Mouse (Mus musculus) yolk sac, embryonic 10.5 days (tissue): ENCODE data around the gene Shld1.

Experiments
- DNase-seq: peaks from one replicate; pipeline ENCODE4 v3.0.0-alpha.2; 2017; ENCODE audit warnings: low spot score

Gene Shld1

DNA sequence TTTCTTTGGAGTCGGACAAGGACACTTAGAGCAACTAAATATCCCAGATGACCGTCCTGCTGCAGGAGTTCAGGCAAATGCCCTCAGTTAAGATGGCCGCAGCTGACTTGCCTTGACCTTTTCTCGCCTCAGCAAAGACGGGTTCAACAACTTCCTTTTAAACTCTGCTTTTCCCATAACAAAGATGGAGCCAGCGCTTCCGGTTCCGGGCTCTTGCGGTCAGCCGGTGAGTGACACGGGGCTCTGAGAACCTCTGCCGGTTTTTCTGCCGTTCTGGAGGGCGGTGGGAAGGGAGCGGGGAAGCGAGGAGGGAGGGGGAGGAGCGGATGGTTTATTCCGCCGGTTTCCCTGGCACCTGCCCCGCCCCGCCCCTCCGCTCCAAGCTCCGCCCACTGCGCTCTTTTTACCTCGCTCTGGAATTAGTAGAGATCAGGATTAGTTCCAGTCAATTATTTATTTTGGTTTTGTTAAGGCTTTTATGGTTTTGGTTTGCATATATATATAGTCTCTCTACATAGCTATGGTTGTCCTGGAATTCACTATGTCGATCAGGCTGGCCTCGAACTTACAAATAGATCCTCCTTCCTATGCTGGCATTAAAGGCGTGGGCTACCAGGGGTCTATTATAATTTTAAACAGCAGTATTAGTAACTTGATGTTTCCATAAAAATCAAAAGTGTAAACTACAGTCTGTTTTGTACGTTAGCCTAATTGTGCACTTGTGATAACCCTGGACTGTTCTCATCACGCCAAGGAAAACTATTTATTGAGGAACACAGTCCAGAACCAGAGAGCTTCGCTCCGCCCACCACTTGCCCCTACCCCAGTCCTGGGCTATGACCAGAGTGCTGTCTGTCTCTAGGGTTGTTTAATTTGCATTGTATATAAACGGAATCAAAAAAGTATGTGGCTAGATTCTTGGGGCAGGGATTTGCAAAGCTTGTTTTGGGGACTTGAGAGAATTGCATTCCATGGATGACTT is at the start of gene Shld1:
Gene Shld1, plus strand, starts transcription at position 176 of the 982 bp plus-strand sequence.
- peak; percentile 91 for DNase-seq

DNA sequence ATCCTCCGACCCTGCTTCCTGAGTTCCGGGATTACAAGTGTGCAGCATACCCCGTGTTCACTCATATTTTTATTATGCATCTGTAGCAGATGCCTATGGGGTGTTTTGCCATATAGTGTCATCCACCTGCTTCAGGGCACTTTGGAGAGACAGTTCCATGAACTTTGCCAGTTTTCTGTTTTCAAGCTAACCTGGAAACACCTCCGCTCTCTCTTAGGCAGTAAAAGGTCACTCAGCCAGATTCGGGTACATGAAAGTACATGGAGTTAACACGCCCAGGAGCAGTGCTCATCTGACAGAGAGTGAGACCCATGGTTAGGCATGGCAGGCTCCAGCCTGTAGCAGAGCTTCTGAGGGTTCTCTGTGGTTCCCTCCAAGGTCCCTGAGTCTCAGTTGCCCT is 48.4 kb upstream of the Shld1 start:
- DNase-seq: no peak

DNA sequence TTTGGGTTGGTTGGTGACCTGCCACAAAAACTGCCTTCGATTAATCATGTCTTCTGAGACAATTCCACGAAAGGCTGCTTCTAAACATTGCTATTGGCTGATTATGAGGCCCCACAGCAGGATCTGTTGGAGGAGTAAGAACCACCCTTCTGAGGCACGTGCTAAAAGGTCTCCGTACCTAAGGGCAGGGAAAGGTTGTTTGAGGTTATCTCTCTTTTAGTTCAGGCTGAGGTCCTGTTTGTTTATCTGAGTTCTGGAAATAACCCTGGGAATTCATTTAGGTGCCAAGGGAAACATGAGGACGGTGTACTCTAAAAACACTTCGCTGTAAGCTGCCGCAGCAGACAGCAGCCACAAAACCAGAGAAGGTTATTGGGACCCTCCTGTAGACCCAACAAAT is 47.4 kb upstream of the Shld1 start:
- no peak for DNase-seq

DNA sequence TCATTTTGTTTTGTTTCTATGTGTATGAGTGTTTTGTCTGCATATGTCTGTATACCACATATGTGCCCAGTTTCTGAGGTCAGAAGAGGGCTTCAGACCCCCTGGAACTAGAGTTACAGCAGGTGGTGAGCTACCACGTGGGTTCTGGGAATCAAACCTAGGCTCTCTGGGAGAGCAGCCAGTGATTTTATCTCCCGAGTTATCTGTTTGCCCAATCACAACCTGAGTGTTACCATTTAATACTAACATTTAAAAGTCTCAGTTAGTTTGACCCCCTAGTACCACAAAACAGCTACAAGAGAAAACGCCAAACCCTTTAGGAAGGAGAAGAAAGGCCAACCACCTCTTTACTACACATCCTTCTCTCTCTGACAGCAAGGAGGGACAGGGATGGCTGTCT is 45.5 kb upstream of the Shld1 start:
- no peak for DNase-seq

DNA sequence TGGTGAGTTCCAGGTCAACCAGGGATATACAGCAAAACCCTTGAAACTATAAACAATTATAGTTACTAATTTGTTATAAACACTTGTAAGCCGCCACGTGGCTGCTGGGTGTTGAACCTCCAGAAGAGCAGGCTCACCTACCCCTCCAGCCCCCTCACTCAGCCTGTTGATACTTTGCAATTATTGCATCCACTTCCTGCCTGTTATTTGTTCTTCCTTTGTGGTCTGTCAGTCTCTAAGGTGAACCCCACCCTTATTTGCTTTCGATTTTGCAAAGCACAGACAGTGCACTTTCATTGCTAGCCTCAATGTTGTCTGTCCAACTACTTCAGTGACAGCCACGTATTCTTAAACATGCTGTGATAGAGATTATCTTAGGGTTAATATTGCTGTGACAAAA is 43.6 kb upstream of the Shld1 start:
- no peak for DNase-seq

DNA sequence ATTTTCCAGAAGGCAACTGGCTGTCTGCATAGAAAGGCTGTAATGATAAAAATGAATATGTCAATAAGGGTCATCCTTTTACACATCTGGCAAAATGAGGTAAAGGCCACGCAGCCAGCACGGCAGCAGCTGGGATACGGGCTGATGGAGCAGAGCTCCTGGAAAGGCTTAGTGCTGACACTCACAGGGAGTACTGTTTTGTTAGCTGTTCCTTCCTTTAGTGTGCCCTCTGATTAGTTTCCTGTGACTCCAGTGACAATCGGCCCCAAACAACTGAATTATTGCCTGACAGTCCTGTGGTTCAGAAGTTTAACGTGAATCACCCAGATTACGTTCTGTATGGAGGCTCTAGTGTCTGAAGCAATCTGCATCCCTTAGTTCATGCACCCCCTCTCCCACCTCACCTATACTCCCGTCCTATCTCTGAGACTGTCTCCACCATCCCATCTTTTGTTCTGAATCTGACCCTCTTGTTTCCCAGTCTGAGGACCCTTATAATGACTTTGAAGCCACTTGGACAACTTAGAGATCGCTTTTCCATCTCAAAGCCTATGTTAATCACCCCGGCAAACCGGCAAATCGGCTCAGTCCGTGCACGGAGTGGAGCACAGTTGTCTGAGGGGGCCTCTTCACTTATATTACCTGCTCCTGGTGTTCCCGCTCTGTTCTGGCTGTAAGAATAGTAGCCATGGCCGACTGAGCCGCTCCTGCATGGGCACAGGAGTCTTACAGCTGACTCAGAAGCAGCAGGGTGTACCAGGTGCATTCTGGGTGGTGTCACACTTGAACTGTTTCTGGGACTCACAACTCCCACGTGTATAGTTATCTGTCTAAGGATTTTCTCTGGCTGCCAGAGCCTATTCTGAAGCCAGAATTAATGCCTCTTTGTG is 39.6 kb upstream of the Shld1 start:
- DNase-seq: no peak

DNA sequence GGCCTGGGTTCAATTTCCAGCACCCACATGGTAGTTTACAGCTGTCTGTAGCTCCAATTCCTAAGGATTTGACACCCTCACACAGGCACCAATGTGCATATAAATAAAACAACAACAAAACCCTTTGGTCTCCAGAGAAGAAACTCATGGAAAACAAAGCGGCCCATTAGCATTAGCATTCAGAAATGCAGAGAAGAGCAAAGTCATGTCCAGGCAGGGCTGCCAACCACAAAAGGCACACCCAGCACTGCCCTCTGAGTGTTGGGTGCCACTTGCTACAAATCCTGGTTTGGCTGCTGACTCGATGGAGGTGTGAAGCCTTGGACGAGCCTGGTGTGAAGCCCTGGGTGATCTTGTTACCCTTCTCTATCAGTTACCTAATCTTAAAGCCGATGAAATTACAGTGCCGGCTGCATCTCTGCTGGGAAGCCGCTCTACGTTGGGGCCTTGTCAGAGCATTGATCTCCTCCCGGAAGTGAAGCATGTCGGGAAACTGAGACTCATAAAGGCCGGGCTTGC is 37.3 kb upstream of the Shld1 start:
- no peak for DNase-seq

DNA sequence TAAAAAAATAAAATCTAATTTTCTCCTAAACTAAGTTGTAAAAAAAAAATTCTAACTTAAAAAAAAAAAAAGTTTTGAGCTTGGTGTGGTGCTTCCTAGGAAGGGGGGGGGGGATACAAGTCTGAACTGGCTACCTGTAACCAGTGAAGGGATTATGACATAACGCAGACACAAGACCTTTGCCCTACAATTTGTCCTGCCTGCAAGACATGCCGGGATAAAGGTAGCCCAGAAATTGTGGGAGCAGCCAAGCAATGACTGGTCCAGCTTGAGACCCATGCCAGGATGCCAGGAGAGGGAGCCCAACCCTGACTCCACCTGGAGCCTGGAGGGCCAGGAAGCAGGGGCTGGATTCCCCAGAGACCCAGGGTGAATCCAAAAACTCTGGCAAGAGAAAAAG is 36.2 kb upstream of the Shld1 start:
- DNase-seq: no peak

DNA sequence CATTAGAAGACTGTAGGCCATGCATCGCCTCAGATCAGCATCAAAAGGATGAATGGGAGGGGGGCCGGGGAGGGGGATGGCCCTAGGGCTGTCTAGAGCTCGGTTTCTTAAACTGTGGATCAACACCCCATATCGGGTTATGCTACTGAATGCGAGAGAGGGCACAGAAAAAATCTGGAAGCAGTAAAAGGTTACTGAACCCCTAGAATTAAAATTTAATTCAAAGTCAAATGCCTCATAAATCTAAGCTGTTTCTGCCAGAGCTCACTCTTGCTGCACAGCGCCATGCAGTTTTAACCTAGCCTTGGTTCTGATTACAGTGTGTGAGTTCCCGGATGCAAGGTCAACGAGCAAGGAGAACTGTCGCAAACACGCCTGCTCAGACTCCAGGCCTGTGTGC is 34.3 kb upstream of the Shld1 start:
- DNase-seq: no peak

DNA sequence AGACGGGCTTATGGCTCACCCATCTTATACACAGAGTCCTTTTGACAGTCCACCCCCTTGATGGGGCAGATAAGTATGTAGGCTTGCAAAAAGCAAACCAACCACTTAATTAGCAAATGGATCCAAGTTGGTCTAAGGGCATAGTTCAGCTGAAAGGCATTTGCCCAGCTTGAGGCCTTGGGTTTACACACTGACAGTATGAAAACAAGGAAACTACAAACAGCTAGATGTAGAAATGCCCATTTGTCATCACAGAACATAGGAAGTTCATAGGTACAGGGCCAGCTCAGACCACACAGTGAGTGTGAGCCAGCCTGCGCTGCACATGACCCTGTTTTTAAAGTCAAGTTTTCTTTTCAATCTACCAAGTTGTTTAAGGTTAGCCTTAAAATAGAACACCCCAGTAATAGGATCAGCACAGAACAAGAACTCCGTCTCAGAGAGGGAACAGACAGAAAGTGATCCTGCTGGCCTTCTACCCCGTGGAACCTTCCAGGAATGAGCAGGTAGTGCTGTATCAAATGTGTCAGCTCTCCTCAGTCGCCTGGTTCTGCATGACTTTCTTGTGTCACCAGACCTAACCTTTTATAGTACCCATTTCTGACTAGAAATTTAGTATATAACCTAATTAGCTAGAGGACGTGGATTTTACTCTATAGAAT is 31.8 kb upstream of the Shld1 start:
- no peak for DNase-seq

DNA sequence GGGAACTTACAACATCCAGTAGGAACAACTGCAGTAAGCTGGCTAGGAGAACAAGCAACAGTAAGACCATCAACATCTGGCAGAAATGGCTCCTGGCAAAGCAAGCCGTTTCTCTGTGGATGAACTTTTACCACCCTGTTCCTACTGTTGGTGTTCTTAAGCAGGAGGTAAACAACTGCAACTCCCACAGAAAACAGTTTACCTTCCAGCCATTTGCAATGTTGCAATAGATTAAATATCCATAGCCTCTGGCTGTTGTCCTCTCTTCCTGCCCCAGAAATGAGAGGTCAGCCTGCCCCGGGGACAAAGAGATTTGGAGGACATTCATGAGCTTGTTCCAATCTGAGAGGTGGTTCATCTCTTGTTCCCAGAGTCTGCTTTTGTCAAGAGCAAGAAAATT is 29.5 kb upstream of the Shld1 start:
- DNase-seq: no peak

DNA sequence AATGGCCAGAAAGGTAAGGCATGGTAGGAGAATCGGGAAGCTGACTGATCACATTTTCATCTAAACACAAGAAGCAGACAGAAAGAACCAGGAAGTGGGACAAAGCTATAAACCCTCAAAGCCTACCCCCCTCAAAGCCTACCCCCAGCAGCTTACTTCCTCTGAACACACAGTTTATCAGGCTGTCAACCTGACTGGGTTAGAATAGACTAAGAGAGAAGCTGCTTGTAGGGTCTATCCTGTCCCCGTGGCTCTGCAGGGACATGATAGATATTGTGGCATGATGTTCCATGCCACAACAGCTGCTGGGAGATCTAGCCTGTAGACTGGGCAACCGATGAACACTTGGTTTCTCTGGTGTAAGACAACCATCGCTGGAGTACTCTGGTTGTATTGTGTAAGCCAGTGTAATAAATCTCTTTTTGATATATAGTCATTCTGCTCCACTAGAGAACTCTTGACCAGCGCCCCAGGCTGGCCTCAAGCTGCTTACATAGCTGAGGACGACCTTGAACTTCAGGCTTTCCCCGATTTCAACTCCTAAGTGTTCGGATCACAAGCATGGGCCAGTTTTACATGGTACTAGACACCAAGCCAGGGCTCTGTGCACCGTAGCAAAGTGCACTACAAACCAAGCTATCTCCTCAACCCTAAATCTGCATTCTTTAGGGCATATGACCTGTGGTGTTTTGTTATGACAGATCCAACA is 28.2 kb upstream of the Shld1 start:
- DNase-seq: no peak

DNA sequence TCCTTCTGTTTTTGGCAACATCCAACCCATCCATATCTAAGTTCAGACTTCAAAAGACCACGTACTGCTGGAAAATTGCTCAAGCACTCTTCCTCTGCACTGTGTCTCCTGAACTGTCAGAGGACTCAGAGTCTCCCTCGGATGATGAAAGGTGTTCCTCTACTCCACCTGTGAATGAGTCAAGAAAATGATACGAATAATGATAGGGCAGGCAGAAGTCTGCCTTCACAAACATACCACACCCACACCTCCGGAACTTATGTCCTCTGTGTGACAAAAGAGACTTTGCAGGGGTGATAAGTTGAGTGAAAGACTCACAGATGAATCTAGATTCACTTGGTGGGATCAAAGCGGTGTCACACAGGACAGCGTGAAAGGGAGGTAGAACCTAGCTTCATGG is 17.6 kb upstream of the Shld1 start:
- no peak for DNase-seq

DNA sequence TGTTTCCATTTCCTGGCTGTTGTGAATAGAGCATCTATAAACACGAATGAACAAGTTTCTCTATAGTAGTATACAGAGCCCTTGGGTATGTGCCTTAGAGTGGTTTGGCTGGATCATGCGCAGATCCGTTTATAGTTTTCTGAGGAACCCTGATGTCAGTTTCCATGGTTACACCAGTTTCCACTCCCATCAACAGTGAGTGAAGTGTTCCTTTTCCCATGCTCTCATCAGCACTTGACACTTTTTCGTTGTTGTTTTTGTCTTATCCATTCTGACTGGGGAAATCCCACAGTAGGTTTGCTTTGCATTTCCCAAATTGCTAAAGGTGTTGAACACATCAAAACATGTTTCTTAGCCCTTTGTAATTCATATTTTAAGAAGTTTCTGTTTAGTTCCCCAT is 16.4 kb upstream of the Shld1 start:
- DNase-seq: no peak

DNA sequence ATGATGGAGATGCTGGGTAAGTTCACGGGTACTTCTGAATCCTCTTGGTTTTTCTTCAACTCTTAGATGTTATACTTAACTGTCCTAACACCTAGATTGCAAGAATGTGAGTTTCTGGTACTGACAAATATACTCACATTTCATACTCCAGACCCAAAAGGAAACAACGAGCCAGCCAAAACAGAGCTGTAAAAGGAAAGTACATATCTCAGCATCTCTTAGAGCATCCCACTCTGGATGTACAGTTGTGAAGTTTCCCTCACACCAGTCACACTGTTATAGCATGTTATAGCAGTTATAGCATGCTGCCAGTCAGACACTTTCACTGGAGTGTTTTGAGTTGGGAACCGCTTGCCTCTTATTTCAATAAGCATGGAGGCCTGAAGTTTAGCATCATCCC is 14.6 kb upstream of the Shld1 start:
- no peak for DNase-seq

DNA sequence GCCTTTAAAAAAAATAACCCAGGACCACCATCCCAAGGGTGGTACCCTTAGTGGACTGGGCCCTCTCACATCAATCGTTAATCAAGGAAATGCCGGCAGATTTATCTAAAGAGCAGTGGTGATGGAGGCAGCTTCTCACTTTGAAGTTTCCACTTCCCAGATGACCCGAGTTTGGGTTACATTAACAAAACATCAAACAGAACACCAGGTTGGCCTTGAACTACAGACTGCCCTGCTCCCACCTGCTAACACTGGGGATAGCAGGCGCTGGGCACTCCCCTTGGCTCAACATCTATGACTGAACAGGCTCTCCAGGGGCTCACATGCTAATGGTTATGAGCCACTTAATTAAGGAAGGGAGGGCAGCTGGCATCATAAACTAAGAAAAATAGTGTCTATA is 10.6 kb upstream of the Shld1 start:
- DNase-seq: no peak

DNA sequence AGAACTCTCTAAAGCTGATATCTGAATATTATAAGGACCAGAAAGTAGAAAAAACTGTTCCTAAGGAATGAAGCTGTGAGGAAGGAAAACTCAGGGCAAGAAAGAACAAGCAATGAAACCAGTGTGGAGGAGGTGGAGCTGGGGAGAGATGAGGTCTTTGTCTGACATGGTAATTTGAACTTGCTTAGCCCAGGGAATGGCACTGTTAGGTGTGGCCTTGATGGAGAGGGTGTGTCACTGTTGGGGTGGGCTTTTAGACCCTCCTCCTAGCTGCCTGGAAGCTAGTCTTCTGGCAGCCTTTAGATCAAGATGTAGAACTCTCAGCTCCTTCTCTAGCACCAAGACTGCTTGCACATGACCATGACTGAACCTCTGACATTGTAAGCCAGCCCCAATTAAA is 1.7 kb upstream of the Shld1 start:
- no peak for DNase-seq

DNA sequence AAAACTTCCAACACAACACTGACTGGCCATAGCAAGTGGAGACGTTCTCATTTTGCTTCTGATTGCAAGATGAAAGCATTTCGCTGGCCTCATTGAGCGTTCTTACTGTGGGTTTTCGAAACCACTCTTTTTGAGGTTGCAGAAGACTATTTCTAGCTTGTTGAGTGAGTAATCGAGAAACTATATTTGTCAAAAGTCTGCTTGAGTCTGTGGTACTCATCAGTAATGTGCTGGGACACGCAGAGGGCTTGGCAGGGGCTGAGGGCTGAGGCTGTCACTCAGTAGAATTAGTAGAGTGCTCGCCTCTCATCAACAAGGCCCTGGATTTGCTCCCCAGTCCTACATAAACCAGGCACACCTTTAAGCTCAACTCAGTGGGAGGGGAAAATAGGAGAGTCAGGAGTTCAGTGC is 1.9 kb downstream of the Shld1 start:
- DNase-seq: no peak

DNA sequence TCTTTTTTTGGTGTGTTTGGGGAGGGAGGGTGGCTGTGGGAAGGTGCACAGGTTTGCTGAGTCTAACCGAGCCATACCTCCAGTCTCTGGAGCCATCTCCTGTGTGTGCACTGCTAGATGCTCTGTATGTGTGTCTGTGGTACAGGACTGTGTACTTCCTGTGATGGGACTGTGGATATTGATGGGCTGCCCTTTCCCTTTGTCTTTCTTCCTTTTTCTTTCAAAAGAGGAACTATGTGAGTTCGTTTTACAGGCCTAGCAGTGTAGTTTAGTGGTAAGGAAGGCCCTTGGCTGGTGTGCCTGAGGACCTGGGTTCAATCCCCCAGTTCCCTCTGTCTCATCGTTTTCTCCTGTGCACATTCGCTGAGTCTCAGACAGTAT is 2.4 kb downstream of the Shld1 start:
- DNase-seq: no peak

DNA sequence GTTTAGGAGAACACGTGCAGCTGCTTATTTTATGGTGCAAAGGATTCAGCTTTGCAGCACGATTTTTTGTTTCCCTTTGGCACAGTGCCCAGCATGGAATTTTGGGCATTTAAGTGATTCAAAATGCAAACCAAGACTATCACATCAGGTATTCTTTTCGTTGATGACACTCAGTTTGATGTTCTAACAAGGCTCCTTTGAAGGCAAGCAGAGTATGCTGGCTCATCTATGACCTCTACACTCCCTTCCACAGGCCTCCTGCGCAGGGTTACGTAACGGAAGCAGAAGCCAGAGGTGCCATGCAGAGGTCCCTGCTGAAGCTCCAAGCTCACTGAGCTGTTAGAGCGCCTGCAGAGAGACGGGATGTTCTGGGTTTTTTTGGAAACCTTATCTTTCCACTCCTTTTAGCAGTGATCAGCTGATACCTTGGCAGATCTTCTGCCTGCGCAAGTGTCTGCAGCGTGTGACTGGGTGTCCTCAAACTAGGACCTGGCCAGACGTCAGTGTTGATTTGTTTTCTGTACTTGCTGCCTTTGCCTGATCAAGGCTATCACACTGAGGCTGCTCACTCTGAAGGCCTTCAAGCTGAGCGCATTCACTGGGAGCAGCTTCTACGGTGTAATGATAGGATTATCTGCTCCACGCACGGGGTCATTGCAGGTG is 3.0 kb downstream of the Shld1 start:
- peak; percentile 43 for DNase-seq

DNA sequence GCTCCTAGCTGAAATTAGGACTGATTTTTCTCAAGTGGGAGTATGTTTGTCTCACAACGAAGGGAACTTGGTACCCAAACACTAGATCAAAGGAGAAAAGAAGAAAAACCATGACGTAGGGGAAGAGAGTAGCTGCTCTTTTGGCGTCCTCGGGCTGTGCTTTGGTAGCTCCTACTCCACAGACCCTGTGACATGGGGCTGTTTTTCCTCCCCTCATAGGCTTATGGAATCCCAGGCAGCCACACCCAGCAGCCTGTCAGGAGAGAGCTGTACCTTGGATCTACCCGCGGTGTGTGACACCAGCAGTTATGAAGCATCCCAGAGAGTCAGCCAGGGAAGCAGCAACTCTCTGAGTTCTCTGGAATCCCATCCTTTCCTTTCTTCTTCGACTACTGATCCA is 5.0 kb downstream of the Shld1 start:
- peak; percentile 35 for DNase-seq
